Mouse (Mus musculus): ENCODE measurements around the gene Olfr427. TPM values are rescaled to one million over a fixed set of nuclear protein-coding genes. Genes with fewer than 3 reads are reported as not detected.

Gene Olfr427
- polyA plus RNA-seq, 1 experiment from 2014 or later = not detected

DNA sequence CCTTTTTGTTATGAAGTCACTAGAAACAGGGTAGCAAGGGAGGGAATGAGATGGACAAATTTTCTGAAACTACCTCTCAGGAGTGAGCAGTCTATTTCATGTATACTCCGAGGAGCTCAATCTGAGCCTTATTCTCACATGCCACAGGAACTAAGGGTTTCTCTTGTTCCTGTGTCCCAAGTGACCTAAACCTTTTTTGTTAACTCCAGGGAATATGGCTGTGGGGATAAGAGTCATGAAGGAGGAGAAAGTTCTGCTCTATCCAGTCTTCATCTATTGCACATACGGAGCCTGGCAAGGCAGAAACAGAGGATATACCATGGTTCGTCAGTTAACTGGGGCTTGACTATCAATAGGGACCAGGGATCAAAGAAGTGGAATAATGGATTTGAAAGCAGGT, 30.4 kb upstream of the Olfr427 start, which contains the start of gene Olfr430:
Gene Olfr430, plus strand, starts transcription at position 301 of the 400 bp plus-strand sequence.
- WGBS = 90% methylated on average over 3 of the region's 3 CpGs
- no peak within 1 kb of the TSS for H3K27ac ChIP-seq (ENCODE audit: low read length)
- H3K9ac ChIP-seq (ENCODE audit: low read depth, low read length) = no peak within 1 kb of the TSS
- no peak within 1 kb of the TSS for H3K4me3 ChIP-seq (ENCODE audit: low read depth, low read length)
- ATAC-seq = no peak
- H3K9me3 ChIP-seq (replicated peaks; ENCODE audit: control insufficient read depth, low read length, poor library complexity, severe bottlenecking) = no peaks in the 10 kb centered on the region
- no peaks in the 10 kb centered on the region for H3K36me3 ChIP-seq (ENCODE audit: control insufficient read depth, insufficient read depth, low read length)
- no peaks in the 10 kb centered on the region for H3K4me1 ChIP-seq (ENCODE audit: control insufficient read depth, insufficient read depth, low read length)
- no peaks in the 10 kb centered on the region for H3K27me3 ChIP-seq (ENCODE audit: control insufficient read depth, insufficient read depth, low read depth, low read length)
- no peak within 1 kb of the TSS for H3K4me2 ChIP-seq (ENCODE audit: low read length)

DNA sequence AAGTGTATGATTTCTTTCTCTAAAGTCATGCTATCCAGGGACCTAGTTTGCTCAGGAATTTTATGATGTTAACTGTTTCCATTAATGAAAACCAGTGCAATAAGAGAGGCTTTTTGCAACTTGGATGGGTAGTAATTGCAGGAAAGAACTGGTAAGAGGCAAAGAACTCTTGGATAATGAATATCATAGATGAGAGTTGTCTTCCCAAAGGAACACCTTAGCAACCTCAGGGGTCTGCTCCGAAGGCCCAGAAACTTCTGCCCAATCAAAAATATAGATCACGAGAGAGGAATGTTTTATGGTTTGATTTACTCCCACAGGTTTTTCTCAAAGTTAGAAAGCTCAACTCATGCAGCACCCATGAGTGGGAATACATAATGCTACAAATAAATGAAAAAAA, 12.7 kb upstream of the Olfr427 start, which contains the start of gene Olfr429:
Gene Olfr429, plus strand, starts transcription at position 301 of the 400 bp plus-strand sequence.
- H3K27me3 ChIP-seq (ENCODE audit: control insufficient read depth, insufficient read depth, low read depth, low read length) = no peaks in the 10 kb centered on the region
- H3K36me3 ChIP-seq (ENCODE audit: control insufficient read depth, insufficient read depth, low read length) = no peaks in the 10 kb centered on the region
- H3K27ac ChIP-seq (ENCODE audit: low read length) = no peak within 1 kb of the TSS
- H3K9me3 ChIP-seq (replicated peaks; ENCODE audit: control insufficient read depth, low read length, poor library complexity, severe bottlenecking) = no peaks in the 10 kb centered on the region
- H3K4me1 ChIP-seq (ENCODE audit: control insufficient read depth, insufficient read depth, low read length) = no peaks in the 10 kb centered on the region
- H3K4me2 ChIP-seq (ENCODE audit: low read length) = no peak within 1 kb of the TSS
- no peak within 1 kb of the TSS for H3K9ac ChIP-seq (ENCODE audit: low read depth, low read length)
- 98% methylated on average over 2 of the region's 2 CpGs for WGBS
- no peak within 1 kb of the TSS for H3K4me3 ChIP-seq (ENCODE audit: low read depth, low read length)
- ATAC-seq = no peak

DNA sequence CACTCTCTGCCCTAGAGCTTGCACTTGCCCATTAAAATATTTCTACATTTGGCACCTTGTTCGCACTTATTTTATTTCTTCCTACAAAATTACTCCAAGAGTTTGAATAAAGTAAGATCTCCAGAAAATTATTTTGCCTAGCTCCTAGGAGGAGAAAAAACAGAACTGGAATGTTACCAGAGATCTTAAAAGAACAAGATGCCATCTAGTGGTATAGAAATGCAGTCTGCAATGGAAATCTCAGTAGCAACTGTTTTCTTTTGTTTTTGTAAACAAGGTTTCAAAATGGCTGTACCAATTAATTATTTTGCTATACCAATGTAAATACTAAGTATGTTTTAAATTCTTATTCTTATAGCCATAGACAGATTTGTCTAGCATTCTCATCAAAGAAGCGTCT, 7.0 kb downstream of the Olfr427 start:
- Histone ChIP-seq H3K27ac (ENCODE audit: low read length) (no peak overlapping the region), H3K9me3 (replicated peaks; ENCODE audit: control insufficient read depth, low read length, poor library complexity, severe bottlenecking) (no peaks in the 10 kb centered on the region), H3K4me3 (ENCODE audit: low read depth, low read length) (no peak overlapping the region), H3K4me2 (ENCODE audit: low read length) (no peak overlapping the region), H3K27me3 (ENCODE audit: control insufficient read depth, insufficient read depth, low read depth, low read length) (no peaks in the 10 kb centered on the region), H3K9ac (ENCODE audit: low read depth, low read length) (no peak overlapping the region), H3K4me1 (ENCODE audit: control insufficient read depth, insufficient read depth, low read length) (no peaks in the 10 kb centered on the region), H3K36me3 (ENCODE audit: control insufficient read depth, insufficient read depth, low read length) (no peaks in the 10 kb centered on the region)
- 70% methylated on average over 2 of the region's 2 CpGs for WGBS
- ATAC-seq = no peak

DNA sequence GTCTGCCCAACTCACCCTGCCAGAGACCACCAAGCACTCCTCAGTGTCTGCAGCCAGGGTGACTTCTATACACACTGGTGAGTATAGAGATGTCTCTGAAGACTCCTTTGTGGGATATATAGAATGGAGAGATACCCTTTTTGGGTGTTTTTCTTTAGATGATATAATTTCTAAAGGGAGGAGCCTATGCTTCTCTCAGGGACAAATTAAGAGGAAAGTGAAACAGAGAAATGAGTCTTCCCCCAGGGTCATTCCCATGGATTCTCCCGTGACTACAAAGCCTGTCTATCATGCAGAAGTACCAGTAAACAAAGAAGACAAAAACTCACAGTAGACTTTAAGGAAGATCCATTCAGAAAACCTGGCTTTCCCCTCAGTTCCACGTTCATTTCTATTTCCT, 24.4 kb downstream of the Olfr427 start, which contains the start of gene Olfr231:
Gene Olfr231, minus strand, starts transcription at position 101 of the 400 bp plus-strand sequence.
- no peaks in the 10 kb centered on the region for H3K4me1 ChIP-seq (ENCODE audit: control insufficient read depth, insufficient read depth, low read length)
- H3K9ac ChIP-seq (ENCODE audit: low read depth, low read length) = no peak within 1 kb of the TSS
- no peak within 1 kb of the TSS for H3K4me2 ChIP-seq (ENCODE audit: low read length)
- 60% methylated on average over 2 of the region's 2 CpGs for WGBS
- no peak within 1 kb of the TSS for H3K4me3 ChIP-seq (ENCODE audit: low read depth, low read length)
- no peak within 1 kb of the TSS for H3K27ac ChIP-seq (ENCODE audit: low read length)
- H3K27me3 ChIP-seq (ENCODE audit: control insufficient read depth, insufficient read depth, low read depth, low read length) = no peaks in the 10 kb centered on the region
- no peak for ATAC-seq
- H3K36me3 ChIP-seq (ENCODE audit: control insufficient read depth, insufficient read depth, low read length) = no peaks in the 10 kb centered on the region
- H3K9me3 ChIP-seq (replicated peaks; ENCODE audit: control insufficient read depth, low read length, poor library complexity, severe bottlenecking) = no peaks in the 10 kb centered on the region

DNA sequence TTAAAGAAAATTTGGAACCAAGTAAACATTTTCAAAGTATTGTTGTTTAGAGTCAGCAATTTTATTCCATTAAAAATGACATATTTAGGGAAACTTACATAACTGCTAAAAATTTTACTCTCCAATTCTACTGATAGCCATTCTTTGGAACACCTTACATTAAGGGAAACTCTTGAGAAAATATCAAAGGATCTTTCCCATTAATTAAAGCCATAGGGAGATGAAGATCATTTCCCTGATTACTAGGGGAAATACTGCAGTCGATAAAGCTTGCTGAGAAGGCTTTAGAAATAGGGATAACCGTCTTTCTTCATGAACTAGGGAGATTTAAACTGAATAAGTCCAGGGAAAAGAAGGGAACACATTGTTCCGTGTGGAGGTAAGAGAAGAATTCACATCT, 34.5 kb downstream of the Olfr427 start, which contains the start of gene Olfr424:
Gene Olfr424, plus strand, starts transcription at position 301 of the 400 bp plus-strand sequence.
- ATAC-seq = no peak
- Histone ChIP-seq H3K27me3 (ENCODE audit: control insufficient read depth, insufficient read depth, low read depth, low read length) (no peaks in the 10 kb centered on the region), H3K9me3 (replicated peaks; ENCODE audit: control insufficient read depth, low read length, poor library complexity, severe bottlenecking) (no peaks in the 10 kb centered on the region), H3K27ac (ENCODE audit: low read length) (no peak within 1 kb of the TSS), H3K4me3 (ENCODE audit: low read depth, low read length) (no peak within 1 kb of the TSS), H3K4me2 (ENCODE audit: low read length) (no peak within 1 kb of the TSS), H3K4me1 (ENCODE audit: control insufficient read depth, insufficient read depth, low read length) (no peaks in the 10 kb centered on the region), H3K9ac (ENCODE audit: low read depth, low read length) (no peak within 1 kb of the TSS), H3K36me3 (ENCODE audit: control insufficient read depth, insufficient read depth, low read length) (no peaks in the 10 kb centered on the region)
- 73% methylated on average over 3 of the region's 3 CpGs for WGBS

DNA sequence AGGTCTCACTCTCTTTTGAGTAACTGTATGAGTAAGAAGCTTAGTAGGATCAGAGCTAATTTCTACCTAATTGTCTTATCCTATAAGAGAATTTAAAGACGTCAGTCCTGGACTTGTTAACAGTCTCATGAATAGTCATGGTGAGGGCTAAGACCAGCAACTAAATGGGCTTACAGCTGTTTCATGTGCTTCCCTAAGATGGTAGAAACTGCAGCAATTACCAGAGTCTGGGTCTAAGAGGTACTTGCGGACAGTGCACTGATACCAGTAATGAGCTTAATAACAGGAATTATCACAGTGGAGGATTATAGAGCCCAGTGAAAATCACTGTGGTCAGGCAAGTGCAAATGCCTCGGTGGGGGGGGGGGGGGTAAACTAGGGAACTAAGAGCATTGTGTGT, 35.3 kb downstream of the Olfr427 start:
- no peak overlapping the region for H3K9ac ChIP-seq (ENCODE audit: low read depth, low read length)
- H3K4me1 ChIP-seq (ENCODE audit: control insufficient read depth, insufficient read depth, low read length) = no peaks in the 10 kb centered on the region
- no peaks in the 10 kb centered on the region for H3K36me3 ChIP-seq (ENCODE audit: control insufficient read depth, insufficient read depth, low read length)
- no peak overlapping the region for H3K4me2 ChIP-seq (ENCODE audit: low read length)
- no peak overlapping the region for H3K4me3 ChIP-seq (ENCODE audit: low read depth, low read length)
- no peaks in the 10 kb centered on the region for H3K9me3 ChIP-seq (replicated peaks; ENCODE audit: control insufficient read depth, low read length, poor library complexity, severe bottlenecking)
- no peak for ATAC-seq
- no peak overlapping the region for H3K27ac ChIP-seq (ENCODE audit: low read length)
- 41% methylated on average over 3 of the region's 3 CpGs for WGBS
- no peaks in the 10 kb centered on the region for H3K27me3 ChIP-seq (ENCODE audit: control insufficient read depth, insufficient read depth, low read depth, low read length)

DNA sequence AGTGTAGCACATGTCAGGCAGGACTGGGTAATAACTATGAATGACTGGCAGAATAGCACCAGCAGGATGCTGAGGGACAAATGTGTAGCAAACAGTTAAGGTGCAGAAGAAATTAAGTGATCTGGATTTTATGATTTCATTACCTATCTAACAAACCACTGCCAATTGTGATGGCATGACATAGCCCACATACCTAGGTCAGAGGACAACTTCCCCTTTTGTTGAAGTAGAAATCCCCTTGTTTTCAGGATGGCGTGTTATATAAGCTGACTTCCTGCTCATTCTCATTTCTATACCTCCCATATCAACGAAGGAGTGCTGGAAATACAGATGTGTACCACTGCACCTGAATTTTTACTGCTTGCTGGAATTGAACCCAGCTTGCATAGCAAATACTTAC, 44.7 kb downstream of the Olfr427 start:
- no peak overlapping the region for H3K4me2 ChIP-seq (ENCODE audit: low read length)
- no peak overlapping the region for H3K27ac ChIP-seq (ENCODE audit: low read length)
- H3K9me3 ChIP-seq (replicated peaks; ENCODE audit: control insufficient read depth, low read length, poor library complexity, severe bottlenecking) = no peaks in the 10 kb centered on the region
- no peaks in the 10 kb centered on the region for H3K4me1 ChIP-seq (ENCODE audit: control insufficient read depth, insufficient read depth, low read length)
- no peak overlapping the region for H3K9ac ChIP-seq (ENCODE audit: low read depth, low read length)
- ATAC-seq = no peak
- H3K4me3 ChIP-seq (ENCODE audit: low read depth, low read length) = no peak overlapping the region
- H3K27me3 ChIP-seq (ENCODE audit: control insufficient read depth, insufficient read depth, low read depth, low read length) = no peaks in the 10 kb centered on the region
- WGBS = 72% methylated on average over 2 of the region's 2 CpGs
- H3K36me3 ChIP-seq (ENCODE audit: control insufficient read depth, insufficient read depth, low read length) = no peaks in the 10 kb centered on the region

DNA sequence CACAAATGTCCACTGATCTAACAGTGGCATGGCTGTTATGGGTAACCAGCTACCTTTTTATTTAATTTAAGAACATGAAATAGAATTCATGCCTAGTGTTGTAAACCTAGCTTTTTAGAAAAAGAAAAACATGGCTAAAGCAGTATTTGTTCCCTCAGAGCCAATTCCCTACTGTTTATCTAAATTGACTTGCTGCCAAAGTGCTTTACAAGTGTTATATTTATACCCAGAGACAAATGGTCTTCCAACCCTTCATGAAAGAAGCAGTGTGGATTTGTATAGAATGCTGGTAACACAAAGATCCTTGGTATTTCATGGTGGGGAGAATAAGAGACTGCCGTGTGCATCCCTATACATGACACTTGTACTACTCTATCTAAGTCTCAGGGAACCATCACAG, 50.0 kb downstream of the Olfr427 start:
- no peaks in the 10 kb centered on the region for H3K9me3 ChIP-seq (replicated peaks; ENCODE audit: control insufficient read depth, low read length, poor library complexity, severe bottlenecking)
- no peak overlapping the region for H3K4me2 ChIP-seq (ENCODE audit: low read length)
- H3K27ac ChIP-seq (ENCODE audit: low read length) = no peak overlapping the region
- no peaks in the 10 kb centered on the region for H3K27me3 ChIP-seq (ENCODE audit: control insufficient read depth, insufficient read depth, low read depth, low read length)
- H3K4me1 ChIP-seq (ENCODE audit: control insufficient read depth, insufficient read depth, low read length) = no peaks in the 10 kb centered on the region
- 81% methylated on average over 1 of the region's 1 CpGs for WGBS
- no peaks in the 10 kb centered on the region for H3K36me3 ChIP-seq (ENCODE audit: control insufficient read depth, insufficient read depth, low read length)
- no peak for ATAC-seq
- no peak overlapping the region for H3K9ac ChIP-seq (ENCODE audit: low read depth, low read length)
- H3K4me3 ChIP-seq (ENCODE audit: low read depth, low read length) = no peak overlapping the region

DNA sequence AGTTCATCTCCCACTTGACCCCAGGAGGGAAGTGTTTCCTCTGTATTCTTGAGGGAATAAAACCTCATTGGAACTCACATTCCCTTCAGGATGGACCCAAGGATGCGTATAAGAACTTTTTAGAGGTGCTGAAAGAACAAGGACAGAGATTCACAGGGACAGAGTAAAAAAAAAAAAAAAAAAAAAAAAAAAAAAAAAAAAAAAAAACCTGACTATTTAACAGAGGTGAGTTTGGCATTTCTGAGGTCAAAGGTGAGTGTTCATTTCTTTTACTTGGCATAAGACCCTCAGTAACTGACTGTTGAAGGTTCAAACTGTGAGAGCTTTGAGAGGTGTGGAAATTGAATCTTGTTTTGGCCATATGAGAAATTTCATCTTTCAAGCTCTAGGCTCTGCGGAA, 52.6 kb downstream of the Olfr427 start:
- Histone ChIP-seq H3K36me3 (ENCODE audit: control insufficient read depth, insufficient read depth, low read length) (no peaks in the 10 kb centered on the region), H3K9ac (ENCODE audit: low read depth, low read length) (no peak overlapping the region), H3K4me2 (ENCODE audit: low read length) (no peak overlapping the region), H3K4me1 (ENCODE audit: control insufficient read depth, insufficient read depth, low read length) (no peaks in the 10 kb centered on the region), H3K4me3 (ENCODE audit: low read depth, low read length) (no peak overlapping the region), H3K27ac (ENCODE audit: low read length) (no peak overlapping the region), H3K27me3 (ENCODE audit: control insufficient read depth, insufficient read depth, low read depth, low read length) (no peaks in the 10 kb centered on the region), H3K9me3 (replicated peaks; ENCODE audit: control insufficient read depth, low read length, poor library complexity, severe bottlenecking) (no peaks in the 10 kb centered on the region)
- no peak for ATAC-seq
- 86% methylated on average over 2 of the region's 2 CpGs for WGBS
